Mouse (Mus musculus) brain, embryonic 18.5 days (tissue): Measurements from ENCODE around the gene Enc1.

Experiments
- DNase-seq: peaks from one replicate; pipeline ENCODE4 v3.0.0-alpha.2; 2012; ENCODE audit warnings: low read depth, low spot score

The Enc1 gene

GRCm38 (mm10) chr13:97240965-97241786 lies at the start of gene Enc1:
Enc1 (plus strand) TSS chr13:97241105.
- DNase-seq = peak; percentile 88

- DNase-seq = no peak
Measured at GRCm38 (mm10) chr13:97192649-97193048, 48.3 kb upstream of the Enc1 start.

GRCm38 (mm10) chr13:97193420-97193819 lies 47.5 kb upstream of the Enc1 start:
- peak; percentile 64 for DNase-seq

DNA sequence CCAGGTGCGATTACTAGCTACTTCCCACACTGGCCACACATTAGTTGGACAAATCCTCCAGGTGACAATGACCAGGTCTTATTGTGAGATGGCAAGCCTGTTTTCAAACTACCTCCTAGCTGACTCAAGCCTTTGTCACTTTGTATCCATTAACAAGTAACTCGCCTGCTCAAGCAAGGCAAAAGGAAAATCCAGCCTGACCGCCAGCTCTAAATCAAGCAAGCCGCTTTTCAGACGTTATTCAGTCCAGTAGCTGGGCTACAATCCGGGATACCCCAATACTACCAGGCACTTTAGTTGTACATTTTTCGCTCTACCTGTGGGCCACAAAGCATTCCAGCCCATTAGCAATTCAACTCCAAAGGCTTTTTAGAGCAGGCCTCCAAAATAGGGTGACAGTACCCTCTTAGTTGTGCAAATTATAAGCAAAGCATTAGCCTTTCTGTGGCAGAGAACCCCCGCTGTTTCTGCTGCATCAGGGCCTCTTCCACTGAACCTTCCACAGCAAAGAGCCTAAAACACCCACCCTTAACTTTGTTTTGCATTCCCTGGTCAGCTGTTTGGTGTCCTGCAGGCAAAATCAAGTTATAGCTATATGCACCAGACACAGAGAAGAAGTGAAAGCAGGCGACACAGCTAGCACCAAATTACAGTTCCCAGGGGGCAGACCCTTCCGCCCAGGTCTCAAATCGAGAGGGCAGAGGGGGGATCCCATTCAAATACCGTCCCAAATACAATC lies 44.5 kb upstream of the Enc1 start:
- no peak for DNase-seq

DNA sequence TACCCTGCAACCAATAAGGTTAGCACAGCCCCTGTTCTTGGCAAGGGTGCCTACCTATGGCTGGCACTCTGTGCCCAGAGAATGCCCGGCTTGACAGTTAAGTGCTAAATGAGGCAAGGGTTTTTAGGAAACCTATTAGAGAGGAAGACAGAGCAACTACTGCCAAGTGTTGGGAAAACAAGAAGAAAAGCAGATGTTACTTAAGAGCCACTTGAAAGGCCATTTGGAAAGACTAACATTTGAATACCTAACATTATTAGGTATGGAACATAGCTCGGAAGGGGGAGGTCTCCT lies 44.0 kb upstream of the Enc1 start:
- no peak for DNase-seq

DNA sequence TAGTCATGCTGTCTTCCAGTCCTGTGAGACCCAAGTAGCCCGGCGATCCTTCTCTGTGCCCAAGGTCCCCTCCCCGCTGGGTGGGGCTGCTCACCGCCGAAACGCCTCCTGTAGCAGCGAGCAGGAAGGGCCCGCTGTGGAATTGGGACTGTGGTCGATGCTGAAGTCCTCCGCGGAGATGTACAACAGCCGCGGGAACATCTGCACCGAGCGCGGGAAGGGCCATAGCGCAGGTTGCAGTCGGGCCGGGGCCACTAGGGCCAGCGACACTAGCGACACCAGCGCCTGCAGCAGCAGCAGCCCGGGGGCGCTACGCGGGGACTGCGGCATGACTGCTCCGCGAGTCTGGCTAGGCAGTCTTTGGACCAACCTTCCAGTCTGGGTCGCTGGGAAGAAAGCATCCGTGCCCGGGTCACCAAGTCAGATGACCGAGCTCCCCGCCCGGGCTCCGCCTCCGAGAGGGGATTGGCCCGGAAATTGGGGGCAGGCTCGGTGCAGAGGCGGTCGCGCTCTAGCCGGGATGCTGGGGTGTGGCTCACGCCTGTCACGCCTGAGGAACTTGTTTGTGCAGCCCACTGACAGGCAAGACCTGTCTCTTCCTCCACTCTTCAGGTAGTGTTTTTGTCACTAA lies 42.9 kb upstream of the Enc1 start, which contains the start of gene Hexb:
Hexb (minus strand) TSS at position 426 of the 631 bp plus-strand sequence.
- DNase-seq = no peak

DNA sequence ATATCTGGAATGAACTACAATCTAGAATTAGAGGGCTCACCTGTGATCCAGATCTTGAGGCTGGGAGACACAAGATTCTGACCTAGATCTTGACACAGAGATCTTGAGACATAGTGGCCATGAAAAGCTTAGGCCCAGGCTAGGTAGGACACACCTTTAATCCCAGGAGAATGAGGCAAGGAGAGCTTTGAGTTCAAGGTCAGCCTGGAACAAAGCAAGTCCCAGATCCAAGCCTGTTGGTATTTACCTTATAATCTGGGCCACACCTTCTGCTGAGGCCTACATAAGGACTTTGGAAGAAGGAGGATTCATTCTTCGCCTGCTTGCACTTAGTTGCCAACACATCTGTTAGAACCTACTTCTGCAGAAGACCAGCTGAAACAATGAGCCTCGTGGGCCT lies 41.8 kb upstream of the Enc1 start:
- DNase-seq = no peak

- no peak for DNase-seq
Measured at GRCm38 (mm10) chr13:97201076-97201475, 39.8 kb upstream of the Enc1 start.

DNA sequence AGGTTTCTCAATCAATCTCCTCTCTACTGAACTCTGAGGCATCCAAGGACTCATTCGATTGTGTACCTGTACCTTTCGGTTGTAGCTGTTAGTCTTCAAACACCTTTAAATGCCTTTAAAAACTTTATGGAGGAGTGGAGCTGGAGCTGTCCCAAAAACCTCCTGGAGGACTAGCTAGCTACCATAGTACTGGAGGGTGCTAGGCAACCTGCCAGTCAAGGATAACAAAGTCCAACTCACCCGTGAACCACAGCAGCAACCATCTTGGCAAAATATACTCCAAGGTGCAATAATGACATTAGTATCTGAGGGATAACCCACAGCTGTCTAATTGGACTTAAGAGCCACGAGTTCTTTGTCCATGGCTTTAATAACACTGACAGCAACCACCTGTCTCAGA lies 39.0 kb upstream of the Enc1 start:
- DNase-seq = no peak

GRCm38 (mm10) chr13:97205052-97205701 lies 35.7 kb upstream of the Enc1 start:
- DNase-seq = peak; percentile 42

DNA sequence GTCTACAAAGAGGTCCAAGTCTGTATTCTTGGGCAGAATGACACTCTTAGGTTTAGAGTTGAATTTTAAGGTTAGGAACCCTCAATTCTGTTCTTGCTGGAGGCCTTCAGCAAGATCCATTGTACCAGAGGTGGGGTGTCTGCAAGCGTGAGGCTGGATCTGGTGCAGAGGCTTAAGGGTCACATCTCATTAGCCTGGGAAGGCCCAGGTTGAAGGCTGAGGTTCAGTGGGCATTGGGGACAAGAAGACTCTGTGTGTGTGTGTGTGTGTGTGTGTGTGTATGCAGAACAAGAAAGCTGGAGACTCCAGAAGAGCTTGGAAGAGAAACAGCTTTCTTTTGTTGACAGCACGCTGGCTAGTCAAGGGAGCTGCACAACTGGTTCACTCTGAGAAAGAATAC lies 34.9 kb upstream of the Enc1 start:
- DNase-seq = no peak

- DNase-seq = no peak
Measured at GRCm38 (mm10) chr13:97207472-97208111, 33.3 kb upstream of the Enc1 start.

DNA sequence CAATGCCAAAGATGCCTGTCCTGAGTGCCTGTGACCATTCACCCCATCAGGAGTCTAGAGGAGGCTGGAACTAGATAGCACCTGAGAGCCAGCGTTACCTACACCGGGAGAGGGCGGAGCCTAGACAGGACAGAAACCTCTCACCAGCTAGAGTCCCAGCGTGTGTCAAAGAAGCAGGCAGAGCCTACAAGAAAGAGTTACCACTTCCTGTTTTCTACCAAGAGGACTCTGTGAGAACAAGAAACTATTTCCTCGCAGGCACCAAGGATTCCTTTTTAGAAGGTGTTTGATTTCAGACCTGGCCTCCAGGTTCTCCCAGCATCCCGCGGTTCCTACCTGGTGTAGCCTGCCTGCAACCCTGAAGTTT lies 32.8 kb upstream of the Enc1 start:
- DNase-seq = no peak

DNA sequence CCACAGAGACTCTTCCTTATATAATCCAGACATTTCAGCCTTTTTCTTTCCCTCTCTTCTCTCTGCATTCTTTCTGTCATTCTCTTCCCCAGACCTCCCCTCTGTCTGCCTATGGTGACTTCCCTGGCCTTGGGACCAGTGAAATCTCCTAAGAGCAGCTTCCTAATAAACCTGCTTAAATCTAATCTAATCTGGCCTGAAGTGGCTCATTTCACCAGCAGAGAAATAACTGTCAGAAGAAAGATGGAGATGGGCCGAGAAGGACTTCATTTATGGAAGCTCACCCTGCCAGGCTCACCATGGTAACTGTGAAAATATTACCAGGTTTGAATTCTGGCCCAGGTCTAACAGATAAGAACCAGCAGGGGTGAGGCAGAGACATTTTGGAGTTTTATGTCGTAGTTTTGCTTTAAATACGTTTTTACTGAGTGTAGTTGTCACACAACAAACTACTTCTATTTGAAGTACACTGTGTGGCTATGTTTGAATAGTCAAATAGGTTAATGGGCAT lies 32.4 kb upstream of the Enc1 start:
- DNase-seq = no peak

DNA sequence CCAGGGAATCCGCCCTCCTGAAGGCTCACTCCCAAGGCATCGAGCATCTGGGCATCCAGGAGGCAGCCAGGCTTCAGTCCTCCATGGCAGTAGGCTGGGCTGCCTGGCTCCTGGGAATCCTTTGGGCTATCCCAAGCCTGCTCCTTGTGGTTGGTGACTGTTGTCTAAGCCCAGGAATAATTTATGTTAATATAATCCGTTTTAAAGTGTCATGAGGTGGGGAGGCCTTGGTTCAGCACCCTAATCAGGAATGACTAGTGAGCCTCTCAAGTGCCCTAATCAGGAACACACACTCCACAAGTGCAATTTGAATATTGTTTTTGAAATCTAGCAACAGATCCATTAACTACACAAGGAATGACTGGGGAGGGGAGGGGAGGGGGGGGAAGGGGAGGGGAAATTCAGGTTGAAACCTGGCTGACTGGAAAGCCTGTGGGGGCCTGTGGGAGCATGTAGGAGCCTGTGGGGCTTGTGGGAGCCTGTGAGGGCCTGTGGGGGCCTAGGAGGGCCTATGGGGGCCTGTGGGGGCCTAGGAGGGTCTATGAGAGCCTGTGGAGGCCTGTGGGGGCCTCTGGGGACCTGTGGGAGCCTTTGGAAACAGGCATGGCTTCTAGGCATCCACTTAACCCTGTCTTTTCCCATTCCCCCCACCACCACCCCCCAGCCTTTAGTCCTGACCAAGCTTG lies 26.2 kb upstream of the Enc1 start:
- DNase-seq = no peak

GRCm38 (mm10) chr13:97215563-97215962 lies 25.3 kb upstream of the Enc1 start:
- DNase-seq = no peak

DNA sequence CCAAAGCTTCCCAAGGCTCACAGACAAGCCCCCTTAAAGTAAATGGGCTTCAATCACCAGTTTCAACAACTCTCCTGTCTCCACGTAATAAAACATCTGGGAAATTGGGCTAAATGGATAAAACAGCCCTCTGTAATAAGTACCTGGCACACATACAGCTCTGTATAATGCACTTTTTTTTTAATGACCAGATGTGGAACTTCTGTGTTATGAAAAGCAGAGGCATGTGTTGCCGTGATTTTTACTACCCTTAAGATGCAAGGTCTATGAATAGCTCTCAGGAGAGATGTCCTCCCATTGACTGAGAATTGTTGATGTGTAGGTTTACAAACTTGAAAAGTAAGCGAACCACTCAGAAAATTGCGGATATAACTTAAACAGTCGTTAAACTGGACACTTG lies 24.7 kb upstream of the Enc1 start:
- no peak for DNase-seq

GRCm38 (mm10) chr13:97220022-97220421 lies 20.9 kb upstream of the Enc1 start:
- DNase-seq = no peak

DNA sequence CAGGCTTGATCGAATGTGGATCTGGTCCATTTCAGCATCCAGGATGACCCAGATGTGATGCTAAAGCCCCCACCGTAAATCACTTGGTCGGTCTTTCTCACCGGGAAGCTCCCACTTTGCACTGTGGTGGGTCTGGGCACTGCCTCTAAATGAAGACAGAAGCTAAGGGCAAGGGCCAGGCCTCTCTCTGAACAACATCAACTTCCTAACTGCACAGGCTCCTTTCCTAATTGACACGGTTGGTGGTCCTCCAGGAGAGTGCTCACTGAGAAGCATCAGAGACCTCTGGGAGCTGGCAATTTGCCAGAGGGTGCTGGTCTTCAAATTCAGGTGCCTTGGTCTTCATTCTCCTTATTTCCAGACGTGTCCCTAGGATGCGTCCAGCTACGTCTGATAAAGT lies 17.0 kb upstream of the Enc1 start:
- DNase-seq = no peak

DNA sequence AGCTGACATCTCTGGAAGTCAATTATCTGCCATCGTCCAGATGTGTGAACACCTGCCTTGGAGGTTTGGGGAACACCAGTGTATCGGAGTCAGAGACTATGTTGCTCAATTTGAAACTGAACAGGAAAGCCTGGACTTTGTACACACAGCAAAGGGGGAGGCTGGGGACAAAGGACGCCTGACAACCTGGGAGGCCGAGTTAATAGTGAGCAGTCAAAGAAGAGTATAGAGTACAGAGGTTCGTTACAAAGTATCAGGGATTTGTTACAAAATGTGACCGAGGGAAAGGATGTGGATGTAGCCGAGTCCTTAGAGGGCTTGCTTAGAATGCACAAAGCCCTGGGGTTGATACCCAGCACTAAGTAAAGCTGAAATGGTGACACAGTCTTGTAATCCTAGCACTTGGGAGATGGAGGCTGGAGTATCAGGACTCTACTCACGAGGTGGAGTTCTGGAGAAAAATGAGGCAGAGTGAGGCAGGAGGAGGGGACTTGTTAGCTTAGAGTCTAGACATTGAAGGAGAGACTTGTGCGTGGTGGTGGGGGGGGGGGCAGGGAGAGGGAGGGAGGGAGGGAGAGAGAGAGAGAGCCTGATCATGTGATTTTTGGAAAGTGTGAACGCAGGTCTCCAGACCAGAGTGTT lies 16.4 kb upstream of the Enc1 start:
- DNase-seq = no peak
